Mouse (Mus musculus) cerebellum, adult 2 months (tissue): Measurements from ENCODE around the gene Cbr2. TPM values are rescaled to one million over a fixed set of nuclear protein-coding genes. Genes with fewer than 3 reads are reported as not detected.
"Not testable (repeated sequence)": the region's sequence is repeated elsewhere in the genome, so short reads cannot be mapped to it uniquely, and the experiment has no call there.

Experiments
- DNase-seq, 2 experiments: peaks; one replicate each; pipeline ENCODE4 v3.0.0; 2021
- H3K27ac ChIP-seq: fragments of 200-500 bp; 2 replicates; pipeline ENCODE4 v1.5.1; 2012; ENCODE audit warnings: low read length, control low read depth, inconsistent platforms; ENCODE audit not compliant: insufficient read depth
- H3K27me3 ChIP-seq: fragments of 200-500 bp; 2 replicates; pipeline ENCODE4 v1.6.1; 2012; ENCODE audit warnings: inconsistent platforms, mild to moderate bottlenecking, low read length, moderate library complexity; ENCODE audit not compliant: control insufficient read depth, insufficient read depth
- H3K4me1 ChIP-seq: fragments of 200-500 bp; 2 replicates; pipeline ENCODE4 v1.6.1; 2011; ENCODE audit warnings: low read length; ENCODE audit not compliant: control insufficient read depth, insufficient read depth
- H3K4me3 ChIP-seq: fragments of 200-500 bp; replicated peaks from 2 replicates; pipeline ENCODE3; 2011; ENCODE audit warnings: mild to moderate bottlenecking, low read depth, low read length, control low read depth; ENCODE audit not compliant: insufficient read depth
- CTCF ChIP-seq: fragments of 200-500 bp; IDR thresholded peaks from 2 replicates; pipeline ENCODE4 v1.5.1; 2011; ENCODE audit warnings: low read depth, mild to moderate bottlenecking, control low read depth, low read length, moderate library complexity, borderline replicate concordance; ENCODE audit not compliant: insufficient read depth
- POLR2A ChIP-seq: fragments of 200-500 bp; IDR thresholded peaks from 2 replicates; pipeline ENCODE4 v1.6.1; 2011; ENCODE audit warnings: low read length, control low read depth, borderline replicate concordance; ENCODE audit not compliant: insufficient read depth
- WGBS: fragments of 180-500 bp; shearing (Covaris S2); methylation state at CpG from one replicate; pipeline ENCODE4 v1.1.7; 2018; 5-methylcytosine and 5-hydroxymethylcytosine counted together
- polyA plus RNA-seq: library from polyadenylated mRNA; depleted of rRNA; stranded (reverse); fragments of >200 nt; gene quantifications from 2 replicates; pipeline ENCODE4 v1.2.3, GENCODE M21; 2012

Cbr2 gene
- polyA plus RNA-seq, 1 experiment, result 1.9 TPM

- WGBS, result 79% methylated on average over 4 of the region's 4 CpGs
- no peak for DNase-seq
These were observed 16.1 kb upstream of the Cbr2 start for GRCm38 (mm10) chr11:120747974-120748373.

GRCm38 (mm10) chr11:120744121-120744701, 12.3 kb upstream of the Cbr2 start:
- no peak overlapping the region for H3K4me3 ChIP-seq
- H3K27me3 ChIP-seq, result no peaks in the 10 kb centered on the region
- no peak overlapping the region for H3K27ac ChIP-seq
- DNase-seq, result no peak
- no peaks in the 10 kb centered on the region for H3K4me1 ChIP-seq
- TF ChIP-seq POLR2A (no peak), CTCF (no peak)
- 76% methylated on average over 7 of the region's 7 CpGs for WGBS

More at GRCm38 (mm10) chr11:120747974-120748373, 16.1 kb upstream of the Cbr2 start:
- H3K27ac ChIP-seq, result no peak overlapping the region
- no peak overlapping the region for H3K4me3 ChIP-seq
- TF ChIP-seq POLR2A (no peak), CTCF (no peak)
- H3K27me3 ChIP-seq, result no peaks in the 10 kb centered on the region
- no peaks in the 10 kb centered on the region for H3K4me1 ChIP-seq

- 74% methylated on average over 5 of the region's 5 CpGs for WGBS
- H3K4me1 ChIP-seq, result no peaks in the 10 kb centered on the region
- H3K27ac ChIP-seq, result no peak overlapping the region
- no peaks in the 10 kb centered on the region for H3K27me3 ChIP-seq
- DNase-seq, result no peak
- TF ChIP-seq POLR2A (no peak), CTCF (no peak)
- H3K4me3 ChIP-seq, result no peak overlapping the region
These were observed 9.1 kb upstream of the Cbr2 start for GRCm38 (mm10) chr11:120740981-120741380.

GRCm38 (mm10) chr11:120736424-120736823, 4.5 kb upstream of the Cbr2 start:
- DNase-seq, result no peak
- 71% methylated on average over 6 of the region's 6 CpGs for WGBS
- H3K27ac ChIP-seq, result no peak overlapping the region
- TF ChIP-seq POLR2A (no peak), CTCF (no peak)
- no peak overlapping the region for H3K4me3 ChIP-seq
- H3K4me1 ChIP-seq, result no peaks in the 10 kb centered on the region
- no peaks in the 10 kb centered on the region for H3K27me3 ChIP-seq

GRCm38 (mm10) chr11:120733521-120733920, 1.6 kb upstream of the Cbr2 start:
- H3K4me1 ChIP-seq, result no peaks in the 10 kb centered on the region
- WGBS, result 38% methylated on average over 6 of the region's 6 CpGs
- H3K27me3 ChIP-seq, result no peaks in the 10 kb centered on the region
- H3K27ac ChIP-seq, result no peak overlapping the region
- TF ChIP-seq POLR2A (no peak), CTCF (no peak)
- no peak overlapping the region for H3K4me3 ChIP-seq
- DNase-seq, result no peak

GRCm38 (mm10) chr11:120731395-120731794, 519 bp downstream of the Cbr2 start:
- 100% methylated on average over 1 of the region's 1 CpGs for WGBS
- Histone ChIP-seq H3K27me3 (no peaks in the 10 kb centered on the region), H3K4me1 (no peaks in the 10 kb centered on the region; the same call in 1 of the 2 replicates), H3K27ac (no peak overlapping the region), H3K4me3 (no peak overlapping the region)
- TF ChIP-seq CTCF, result no peak
- TF ChIP-seq POLR2A, result no peak
- no peak for DNase-seq

GRCm38 (mm10) chr11:120730331-120730870, 1.5 kb downstream of the Cbr2 start:
- Histone ChIP-seq H3K4me3 (no peak overlapping the region), H3K27me3 (no peaks in the 10 kb centered on the region), H3K4me1 (no peaks in the 10 kb centered on the region; the same call in 1 of the 2 replicates), H3K27ac (no peak overlapping the region)
- no peak for DNase-seq
- no peak for TF ChIP-seq POLR2A
- no peak for TF ChIP-seq CTCF
- WGBS, result 87% methylated on average over 10 of the region's 10 CpGs

GRCm38 (mm10) chr11:120729432-120730050, 2.4 kb downstream of the Cbr2 start:
- WGBS, result 5% methylated on average over 17 of the region's 21 CpGs
- H3K4me1 ChIP-seq, H3K4me3 ChIP-seq, H3K27me3 ChIP-seq, H3K27ac ChIP-seq, DNase-seq: not testable (repeated sequence)
